Mouse (Mus musculus) liver, adult (tissue): Measurements from ENCODE around the gene Slc29a1.

ENCODE experiments used
- GATA4 ChIP-seq: IDR thresholded peaks from 2 replicates; pipeline ENCODE4 v1.6.1; 2014; ENCODE audit warnings: mild to moderate bottlenecking, low read length; ENCODE audit not compliant: insufficient replicate concordance

Gene Slc29a1

DNA sequence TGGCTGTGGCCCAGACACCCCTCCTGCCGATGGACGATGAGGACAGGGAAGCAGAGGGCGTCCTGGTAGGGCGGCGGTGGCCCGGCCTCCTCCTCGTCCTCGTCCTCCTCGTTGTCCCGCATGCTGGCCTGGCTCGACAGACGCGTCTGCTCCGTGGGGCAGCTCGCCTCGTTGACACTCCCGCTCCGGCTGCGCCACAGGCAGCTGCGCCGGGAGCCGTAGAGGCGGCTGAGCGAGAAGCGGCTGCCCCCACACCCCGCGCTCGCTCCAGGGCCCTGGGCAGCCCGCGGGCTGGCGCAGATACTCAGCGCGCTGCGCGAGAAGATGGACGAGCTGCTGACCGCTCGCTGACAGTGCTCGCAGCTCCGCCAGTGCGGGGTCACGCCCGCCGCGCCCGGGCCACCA, 54.5 kb downstream of the Slc29a1 start:
- TF ChIP-seq GATA4: no peak

GRCm38 (mm10) chr17:45544001-45544872, 55.2 kb downstream of the Slc29a1 start:
- TF ChIP-seq GATA4: no peak

- no peak for TF ChIP-seq GATA4
Observed at GRCm38 (mm10) chr17:45543115-45543514, 56.3 kb downstream of the Slc29a1 start.

DNA sequence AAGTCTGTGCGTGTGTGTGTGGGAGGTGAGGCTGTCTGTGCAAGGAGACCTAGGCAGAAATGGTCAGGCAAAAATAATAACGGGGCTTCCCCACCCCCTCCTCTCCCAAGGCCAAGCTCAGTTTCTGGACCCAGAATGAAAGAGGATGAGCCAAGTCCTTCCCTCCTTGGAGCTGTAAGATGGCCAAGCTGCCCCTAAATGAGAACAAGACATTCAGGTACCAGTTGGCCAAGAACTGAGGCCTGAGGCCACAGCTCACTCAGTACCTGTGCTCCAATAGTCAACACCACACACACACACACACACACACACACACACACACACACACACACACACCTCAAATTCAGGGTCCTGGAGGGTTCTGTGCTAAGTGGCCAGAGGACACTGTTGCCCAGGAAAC, 56.7 kb downstream of the Slc29a1 start:
- no peak for TF ChIP-seq GATA4

DNA sequence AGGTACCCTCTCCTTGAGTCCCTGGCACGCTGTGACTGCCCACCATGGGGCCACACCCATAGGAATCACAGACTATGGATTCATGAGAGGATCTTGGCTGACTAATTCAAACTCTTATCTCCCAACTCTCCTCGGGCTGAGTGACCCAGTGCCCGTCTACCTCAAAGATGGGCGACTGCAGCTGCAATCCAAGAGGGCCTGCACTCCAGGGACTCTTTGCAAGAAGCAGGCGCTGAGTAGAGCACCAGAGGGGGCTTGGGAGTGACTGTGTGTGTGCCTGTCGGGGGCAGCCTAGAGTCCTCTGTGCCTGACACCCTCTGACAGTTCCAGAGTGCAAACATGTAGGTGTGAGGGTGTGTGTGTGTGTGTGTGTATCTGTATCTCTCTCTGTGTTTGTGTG, 57.3 kb downstream of the Slc29a1 start:
- TF ChIP-seq GATA4: no peak

DNA sequence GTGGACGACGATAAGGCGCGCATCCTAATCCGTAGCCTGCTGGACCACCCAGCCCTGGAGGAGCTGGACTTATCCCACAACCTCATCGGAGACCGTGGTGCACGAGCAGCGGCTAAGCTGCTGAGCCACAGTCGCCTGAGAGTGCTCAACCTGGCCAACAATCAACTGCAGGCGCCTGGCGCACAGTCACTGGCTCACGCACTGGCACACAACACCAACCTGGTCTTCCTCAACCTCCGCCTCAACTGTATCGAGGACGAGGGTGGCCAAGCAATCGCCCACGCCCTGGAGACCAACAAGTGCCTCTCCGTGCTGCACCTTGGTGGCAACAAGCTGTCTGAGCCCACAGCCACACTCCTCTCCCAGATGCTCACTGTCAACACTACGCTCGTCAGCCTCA, 59.7 kb downstream of the Slc29a1 start:
- no peak for TF ChIP-seq GATA4

- no peak for TF ChIP-seq GATA4
Observed at GRCm38 (mm10) chr17:45538394-45538793, 61.0 kb downstream of the Slc29a1 start.

GRCm38 (mm10) chr17:45536264-45536663, 63.1 kb downstream of the Slc29a1 start:
- TF ChIP-seq GATA4: no peak
